Mouse (Mus musculus) WW6 (cell line): Measurements from ENCODE around the gene Vti1a.

Source experiments
- DNase-seq: peaks from one replicate; pipeline ENCODE4 v3.0.0-alpha.2; 2013; ENCODE audit warnings: low read depth, low spot score

The Vti1a gene

DNA sequence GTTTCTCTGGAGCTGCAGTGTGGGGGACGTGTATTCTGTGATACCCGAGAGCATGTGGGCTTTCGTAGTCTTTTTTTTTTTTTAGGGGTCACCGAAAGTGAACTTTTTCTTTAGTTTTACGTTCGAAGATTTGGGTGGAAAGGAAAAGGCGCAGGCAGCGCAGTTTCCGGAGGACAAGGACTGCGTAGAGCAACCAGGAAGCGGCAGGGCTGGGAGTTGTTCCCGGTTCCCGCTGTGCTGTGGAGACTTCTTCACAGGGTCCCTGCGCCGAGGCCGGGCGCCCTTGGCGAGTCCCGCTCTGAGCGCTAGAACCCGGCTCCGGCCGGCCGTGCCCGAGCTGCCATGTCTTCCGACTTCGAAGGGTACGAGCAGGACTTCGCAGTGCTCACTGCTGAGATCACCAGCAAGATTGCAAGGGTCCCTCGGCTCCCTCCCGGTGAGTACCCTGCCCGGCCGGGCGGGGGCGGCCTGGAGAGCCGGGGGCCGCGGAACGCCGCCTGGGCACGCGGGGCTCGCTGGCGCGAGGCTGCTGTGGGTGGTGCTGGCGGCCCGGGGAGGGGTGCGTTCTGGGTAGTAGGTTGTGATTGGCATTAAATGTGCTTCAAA, at the start of gene Vti1a:
Gene Vti1a, plus strand, starts transcription at position 187 of the 606 bp plus-strand sequence.
- peak; percentile 88 for DNase-seq

GRCm38 (mm10) chr19:55266786-55267185, 49.3 kb upstream of the Vti1a start:
- no peak for DNase-seq

DNA sequence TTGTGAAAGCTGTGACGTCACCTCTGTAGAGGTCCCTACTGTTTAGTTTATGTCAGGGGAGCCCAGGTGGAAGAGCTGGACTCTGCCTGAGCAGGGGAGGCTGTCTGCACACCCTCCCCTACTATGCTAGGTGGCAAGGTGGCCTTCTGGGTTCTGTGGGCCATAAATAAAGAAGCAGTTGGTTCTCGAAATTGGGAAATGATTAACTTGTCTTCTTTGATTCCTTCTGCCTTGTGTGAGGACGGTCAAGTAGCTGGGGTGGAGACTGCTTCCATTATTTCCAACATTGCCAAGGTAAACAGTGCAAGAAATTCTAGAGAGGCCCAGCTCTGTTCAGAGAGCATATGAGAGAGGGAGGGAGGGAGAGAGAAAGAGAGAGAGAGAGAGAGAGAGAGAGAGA, 47.9 kb upstream of the Vti1a start:
- no peak for DNase-seq

- DNase-seq = no peak
These were observed 47.0 kb upstream of the Vti1a start for GRCm38 (mm10) chr19:55269051-55269450.

DNA sequence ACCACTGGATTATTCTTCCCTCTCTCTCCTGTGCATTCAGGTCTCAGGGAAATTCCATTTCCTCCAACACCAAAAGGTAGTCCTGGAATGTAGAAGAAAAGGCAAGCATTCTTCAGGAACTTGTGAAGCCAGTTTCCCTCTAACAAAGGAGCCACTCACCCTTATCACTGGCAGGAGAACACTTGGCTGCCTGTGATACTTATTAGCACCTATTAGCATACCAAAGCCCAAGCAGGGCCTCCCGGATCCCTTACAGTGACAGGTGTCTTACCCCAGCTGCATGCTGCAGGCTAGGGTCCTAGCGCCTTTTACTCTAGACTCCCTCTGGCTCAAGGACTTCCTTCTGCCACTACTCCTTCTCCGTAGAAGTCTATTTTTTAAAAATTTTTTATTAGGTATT, 44.6 kb upstream of the Vti1a start:
- no peak for DNase-seq

GRCm38 (mm10) chr19:55273340-55273739, 42.8 kb upstream of the Vti1a start:
- no peak for DNase-seq

- no peak for DNase-seq
These were observed 40.0 kb upstream of the Vti1a start for GRCm38 (mm10) chr19:55276100-55276499.

DNA sequence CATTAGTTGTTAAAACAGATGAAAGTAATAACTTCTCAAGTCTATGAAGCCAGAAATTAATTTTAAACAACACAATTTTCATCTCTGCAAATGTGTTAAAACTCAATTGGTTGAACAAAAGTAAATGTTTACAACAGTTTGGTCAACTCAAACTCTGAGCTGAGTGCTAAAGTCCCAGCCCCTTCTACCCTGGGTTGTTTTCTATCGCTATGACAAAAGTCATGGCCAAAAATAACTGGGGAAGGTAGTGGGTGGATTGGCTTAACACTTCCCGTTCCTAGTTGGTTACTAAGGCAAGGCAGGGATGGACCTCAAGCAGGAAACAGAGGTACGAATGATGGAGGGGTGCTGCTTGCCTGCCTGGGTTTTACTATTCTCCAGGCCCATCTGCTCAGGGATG, 39.3 kb upstream of the Vti1a start:
- no peak for DNase-seq

- DNase-seq = no peak
These were observed 32.0 kb upstream of the Vti1a start for GRCm38 (mm10) chr19:55284093-55284492.

DNA sequence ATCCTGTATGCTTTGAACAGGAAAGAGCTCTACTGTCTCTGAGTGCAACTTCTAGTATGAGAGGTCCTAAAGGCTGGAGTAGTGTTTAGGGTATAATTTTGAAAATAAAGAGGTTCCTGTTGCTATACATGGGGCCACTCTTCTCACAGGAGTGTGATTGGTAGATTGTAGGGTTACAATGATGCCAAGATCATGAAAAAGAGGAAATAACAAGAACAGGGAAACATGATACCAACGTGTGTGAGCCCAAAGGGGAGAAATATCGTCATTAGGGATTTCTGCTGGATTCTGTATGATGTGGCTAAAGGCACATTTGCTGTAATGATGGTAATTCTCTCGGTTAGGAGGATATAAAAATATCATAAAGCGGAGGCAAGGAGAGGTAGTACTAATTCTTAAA, 30.1 kb upstream of the Vti1a start:
- no peak for DNase-seq

DNA sequence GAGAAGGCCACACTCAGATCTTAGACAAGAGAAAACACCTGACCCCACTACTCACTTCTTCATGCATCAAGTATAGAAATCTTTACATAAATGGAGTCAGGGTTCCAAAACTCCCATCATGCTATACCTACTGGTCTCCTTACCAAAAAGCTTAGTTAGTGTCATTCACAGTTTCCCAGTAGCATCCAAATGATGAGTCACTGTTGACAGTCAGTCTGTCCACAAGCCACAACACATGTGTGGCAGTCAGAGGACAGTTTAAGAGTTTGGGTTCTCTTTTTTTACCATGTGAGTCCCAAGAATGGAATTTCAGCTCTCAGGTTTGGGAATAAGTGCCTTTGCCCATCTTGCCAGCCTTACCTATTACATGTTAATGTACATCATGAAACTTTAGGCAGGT, 27.1 kb upstream of the Vti1a start:
- DNase-seq = no peak

DNA sequence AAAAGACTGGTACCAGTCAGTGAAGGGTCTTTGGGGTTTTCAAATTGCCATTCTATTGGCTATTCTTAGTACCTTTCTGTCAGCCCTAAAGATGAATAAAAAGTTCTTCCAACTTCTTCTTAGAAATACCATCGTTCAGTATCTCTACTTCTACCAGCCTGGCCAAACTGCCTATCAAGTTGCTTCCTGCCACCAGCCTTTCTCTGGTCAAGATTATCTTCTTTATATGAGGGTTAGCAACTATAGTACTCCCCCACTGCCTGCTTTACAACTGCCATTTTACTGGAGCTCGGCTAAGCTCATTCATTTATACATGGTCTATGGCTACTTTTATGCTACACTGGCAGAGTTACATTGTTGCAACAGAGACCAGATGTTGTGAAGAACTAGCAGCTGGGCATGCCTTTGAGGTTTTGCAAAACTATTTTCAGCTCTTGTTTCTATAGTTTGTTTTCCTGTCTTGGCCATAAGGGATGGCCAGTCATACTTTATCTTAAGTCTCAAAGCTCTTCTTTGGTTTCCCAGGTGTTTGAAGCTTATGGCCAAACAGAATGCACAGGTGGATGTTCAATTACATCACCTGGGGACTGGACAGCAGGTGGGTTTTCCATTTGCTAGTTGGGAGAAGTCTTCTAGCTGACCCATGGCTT, 25.3 kb upstream of the Vti1a start:
- no peak for DNase-seq

DNA sequence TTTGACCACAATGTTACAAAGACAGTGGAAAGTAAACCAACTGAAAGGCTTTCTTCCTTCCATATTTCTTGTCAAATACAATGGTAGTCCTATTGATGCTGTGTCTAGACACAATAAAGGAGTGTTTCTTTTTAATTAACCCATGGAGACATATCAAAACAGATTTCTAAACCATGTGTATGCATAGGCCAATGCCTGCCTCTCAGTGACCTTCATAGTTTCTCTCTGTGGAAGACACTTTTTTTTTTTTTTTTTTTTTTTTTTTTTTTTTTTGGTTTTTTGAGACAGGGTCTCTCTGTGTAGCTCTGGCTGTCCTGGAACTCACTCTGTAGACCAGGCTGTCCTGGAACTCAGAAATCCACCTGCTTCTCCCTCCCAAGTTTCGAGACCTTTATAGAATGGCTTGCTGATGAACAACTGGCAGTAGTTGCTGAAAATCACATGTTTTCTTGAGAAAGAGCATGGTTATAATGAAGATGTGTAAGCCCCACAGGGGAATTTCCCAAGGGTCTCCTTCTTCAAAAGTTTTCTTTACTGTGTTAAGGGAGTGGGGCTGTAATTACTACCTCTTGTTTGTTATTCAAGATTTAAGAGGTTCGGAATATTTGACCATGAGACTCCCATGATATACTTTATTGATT, 23.8 kb upstream of the Vti1a start:
- DNase-seq = no peak

DNA sequence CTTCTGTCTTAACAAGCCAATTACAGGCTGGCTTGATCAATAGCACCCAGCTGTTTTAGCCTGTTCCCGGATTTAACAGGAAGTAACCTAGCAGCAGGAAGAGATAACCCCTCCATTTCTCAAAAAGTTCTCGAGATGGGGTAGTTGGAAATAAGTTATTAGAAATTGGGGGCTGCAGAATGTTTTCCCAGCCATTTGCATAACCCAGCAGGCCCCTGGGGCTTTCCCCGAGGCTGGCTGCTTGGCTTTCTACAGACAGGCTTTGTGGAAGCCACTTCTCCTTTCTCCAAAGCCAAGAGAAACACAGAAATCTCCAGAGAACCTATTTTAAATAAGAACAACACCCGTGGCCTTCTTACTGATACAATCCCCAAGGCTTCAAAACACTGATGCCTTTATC, 22.9 kb upstream of the Vti1a start:
- DNase-seq = no peak

DNA sequence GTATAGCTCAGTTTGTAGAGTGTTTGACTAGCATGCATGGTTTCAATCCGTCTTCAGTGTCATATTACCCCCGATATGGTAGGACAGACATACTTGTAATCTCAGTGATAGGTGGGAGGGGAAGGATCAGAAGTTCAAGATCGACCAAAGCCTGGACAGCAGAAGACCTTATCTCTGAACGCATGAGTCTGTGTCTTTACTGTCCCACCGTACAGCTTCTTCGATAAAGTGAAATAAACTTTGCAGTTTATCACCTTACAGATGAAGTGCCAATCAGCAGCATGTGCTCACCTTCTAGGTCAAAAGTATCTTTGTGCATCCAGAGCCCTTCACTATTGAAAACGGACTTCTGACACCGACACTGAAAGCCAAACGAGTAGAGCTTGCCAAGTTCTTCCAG, 21.0 kb upstream of the Vti1a start:
- no peak for DNase-seq

GRCm38 (mm10) chr19:55295556-55295955, 20.5 kb upstream of the Vti1a start:
- DNase-seq = no peak

DNA sequence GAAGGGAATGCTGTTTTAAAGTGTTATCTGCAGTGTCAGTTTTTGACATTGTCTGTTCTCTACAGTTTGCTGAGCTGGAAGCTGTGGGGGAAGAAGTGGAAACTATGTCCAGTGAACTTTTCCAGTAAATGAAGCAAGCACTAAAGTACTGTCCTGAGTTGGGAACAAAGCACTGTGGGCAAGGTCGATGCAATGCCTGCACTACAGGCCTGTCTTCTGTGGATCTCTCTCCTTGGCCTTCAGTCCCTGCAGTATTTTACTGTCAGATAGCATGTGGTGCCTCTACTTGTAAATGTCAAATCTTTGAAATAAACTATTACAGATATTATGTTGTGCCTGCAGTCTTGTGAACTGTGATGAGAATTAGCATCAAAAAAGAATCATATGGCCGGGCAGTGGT, 19.8 kb upstream of the Vti1a start:
- no peak for DNase-seq

GRCm38 (mm10) chr19:55297489-55297888, 18.6 kb upstream of the Vti1a start:
- DNase-seq = no peak

DNA sequence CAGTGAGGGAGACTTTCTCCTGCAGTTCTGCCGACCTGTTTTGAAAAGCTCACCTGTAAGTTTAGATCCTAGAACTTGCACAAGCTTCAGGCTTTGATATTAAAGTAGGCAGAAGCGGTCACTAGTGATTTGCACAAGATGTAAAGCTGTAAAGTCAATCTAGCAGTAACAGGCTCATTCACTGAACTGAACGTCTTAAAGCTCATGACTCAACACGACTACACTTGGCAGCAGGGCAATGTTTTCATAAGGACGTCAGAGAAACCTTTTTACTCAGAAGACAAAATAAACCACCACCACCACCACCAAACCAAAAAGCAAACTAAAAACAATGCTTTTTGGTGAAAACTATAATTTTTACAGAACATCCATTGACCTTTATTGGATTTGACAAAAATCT, 18.1 kb upstream of the Vti1a start:
- no peak for DNase-seq

- no peak for DNase-seq
These were observed 16.7 kb upstream of the Vti1a start for GRCm38 (mm10) chr19:55299378-55299777.

GRCm38 (mm10) chr19:55300525-55300924, 15.6 kb upstream of the Vti1a start:
- DNase-seq = no peak

- no peak for DNase-seq
These were observed 11.1 kb upstream of the Vti1a start for GRCm38 (mm10) chr19:55305024-55305423.

DNA sequence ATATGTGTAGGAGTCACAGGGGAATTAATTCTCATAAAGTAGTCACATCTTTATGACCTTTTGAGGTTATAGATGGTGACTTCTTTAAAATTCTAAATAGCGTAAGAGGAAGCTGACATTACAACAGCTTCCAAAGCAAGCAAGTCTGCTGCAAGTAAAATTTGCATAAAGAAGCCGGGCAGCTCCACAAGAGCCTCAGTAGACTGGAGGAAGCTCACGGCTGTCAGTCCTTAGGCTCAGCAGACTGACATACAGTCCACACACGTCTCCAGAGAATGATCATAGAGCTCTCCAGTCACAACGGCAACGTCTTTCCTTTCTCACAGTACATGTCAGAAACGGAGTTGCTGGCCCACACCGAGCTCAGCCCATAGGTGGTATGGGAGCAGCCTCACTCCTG, 4.2 kb upstream of the Vti1a start:
- no peak for DNase-seq
